Mouse (Mus musculus): ENCODE measurements at regions not wholly inside any gene's neighbourhood (a gene's known extent, or its start where the extent isn't known, plus 50 kb on each side); places are given as distances from the start of the nearest gene placed in this dataset.

GRCm38 (mm10) chr15:67391918-67392317, 891.2 kb upstream of the Lrrc6 start:
- 64% methylated on average over 5 of the region's 5 CpGs for WGBS (ENCODE audit: insufficient replicate concordance)
- Histone ChIP-seq H3K9ac (ENCODE audit: low read depth, low read length) (no peak overlapping the region), H3K4me3 (ENCODE audit: low read depth, low read length) (no peak overlapping the region), H3K36me3 (ENCODE audit: control insufficient read depth, insufficient read depth) (no peaks in the 10 kb centered on the region), H3K27me3 (ENCODE audit: control insufficient read depth, insufficient read depth, low read depth, low read length) (no peaks in the 10 kb centered on the region), H3K9me3 (replicated peaks; ENCODE audit: control insufficient read depth, low read length) (no peaks in the 10 kb centered on the region), H3K4me1 (ENCODE audit: control insufficient read depth, low read depth, low read length) (no peaks in the 10 kb centered on the region), H3K27ac (ENCODE audit: low read length) (no peak overlapping the region), H3K4me2 (ENCODE audit: low read depth, low read length) (no peak overlapping the region)
- ATAC-seq (ENCODE audit: low read depth), result no peak

GRCm38 (mm10) chr15:67388514-67388913, 887.8 kb upstream of the Lrrc6 start:
- Histone ChIP-seq H3K27me3 (ENCODE audit: control insufficient read depth, insufficient read depth, low read depth, low read length) (no peaks in the 10 kb centered on the region), H3K4me1 (ENCODE audit: control insufficient read depth, low read depth, low read length) (no peaks in the 10 kb centered on the region), H3K9ac (ENCODE audit: low read depth, low read length) (no peak overlapping the region), H3K4me3 (ENCODE audit: low read depth, low read length) (no peak overlapping the region), H3K4me2 (ENCODE audit: low read depth, low read length) (no peak overlapping the region), H3K36me3 (ENCODE audit: control insufficient read depth, insufficient read depth) (no peaks in the 10 kb centered on the region), H3K9me3 (replicated peaks; ENCODE audit: control insufficient read depth, low read length) (no peaks in the 10 kb centered on the region), H3K27ac (ENCODE audit: low read length) (no peak overlapping the region)
- 65% methylated on average over 8 of the region's 8 CpGs for WGBS (ENCODE audit: insufficient replicate concordance)
- ATAC-seq (ENCODE audit: low read depth), result no peak

- no peaks in the 10 kb centered on the region for H3K9me3 ChIP-seq (replicated peaks; ENCODE audit: control insufficient read depth, low read length)
- no peak overlapping the region for H3K4me3 ChIP-seq (ENCODE audit: low read depth, low read length)
- no peaks in the 10 kb centered on the region for H3K27me3 ChIP-seq (ENCODE audit: control insufficient read depth, insufficient read depth, low read depth, low read length)
- H3K9ac ChIP-seq (ENCODE audit: low read depth, low read length), result no peak overlapping the region
- H3K4me2 ChIP-seq (ENCODE audit: low read depth, low read length), result no peak overlapping the region
- H3K36me3 ChIP-seq (ENCODE audit: control insufficient read depth, insufficient read depth), result no peaks in the 10 kb centered on the region
- ATAC-seq (ENCODE audit: low read depth), result no peak
- no peak overlapping the region for H3K27ac ChIP-seq (ENCODE audit: low read length)
- no peaks in the 10 kb centered on the region for H3K4me1 ChIP-seq (ENCODE audit: control insufficient read depth, low read depth, low read length)
Measured at GRCm38 (mm10) chr15:67386896-67387295, 886.2 kb upstream of the Lrrc6 start.

- Histone ChIP-seq H3K9ac (ENCODE audit: low read depth, low read length) (no peak overlapping the region), H3K27me3 (ENCODE audit: control insufficient read depth, insufficient read depth, low read depth, low read length) (no peaks in the 10 kb centered on the region), H3K4me1 (ENCODE audit: control insufficient read depth, low read depth, low read length) (no peaks in the 10 kb centered on the region), H3K36me3 (ENCODE audit: control insufficient read depth, insufficient read depth) (no peaks in the 10 kb centered on the region), H3K9me3 (replicated peaks; ENCODE audit: control insufficient read depth, low read length) (no peaks in the 10 kb centered on the region), H3K4me2 (ENCODE audit: low read depth, low read length) (no peak overlapping the region), H3K27ac (ENCODE audit: low read length) (no peak overlapping the region), H3K4me3 (ENCODE audit: low read depth, low read length) (no peak overlapping the region)
- ATAC-seq (ENCODE audit: low read depth), result no peak
- 70% methylated on average over 4 of the region's 4 CpGs for WGBS (ENCODE audit: insufficient replicate concordance)
Measured at GRCm38 (mm10) chr15:67373599-67373998, 872.9 kb upstream of the Lrrc6 start.

GRCm38 (mm10) chr15:67373030-67373429, 872.3 kb upstream of the Lrrc6 start:
- H3K27me3 ChIP-seq (ENCODE audit: control insufficient read depth, insufficient read depth, low read depth, low read length), result no peaks in the 10 kb centered on the region
- no peak overlapping the region for H3K4me2 ChIP-seq (ENCODE audit: low read depth, low read length)
- no peak for ATAC-seq (ENCODE audit: low read depth)
- H3K4me3 ChIP-seq (ENCODE audit: low read depth, low read length), result no peak overlapping the region
- 58% methylated on average over 8 of the region's 8 CpGs for WGBS (ENCODE audit: insufficient replicate concordance)
- H3K4me1 ChIP-seq (ENCODE audit: control insufficient read depth, low read depth, low read length), result no peaks in the 10 kb centered on the region
- no peaks in the 10 kb centered on the region for H3K36me3 ChIP-seq (ENCODE audit: control insufficient read depth, insufficient read depth)
- H3K9me3 ChIP-seq (replicated peaks; ENCODE audit: control insufficient read depth, low read length), result no peaks in the 10 kb centered on the region
- no peak overlapping the region for H3K9ac ChIP-seq (ENCODE audit: low read depth, low read length)
- H3K27ac ChIP-seq (ENCODE audit: low read length), result no peak overlapping the region

- no peak overlapping the region for H3K4me3 ChIP-seq (ENCODE audit: low read depth, low read length)
Measured at GRCm38 (mm10) chr15:67364099-67364756, 863.5 kb upstream of the Lrrc6 start.

GRCm38 (mm10) chr15:67361012-67361571, 860.4 kb upstream of the Lrrc6 start:
- no peak overlapping the region for H3K4me3 ChIP-seq (ENCODE audit: low read depth, low read length)
- H3K9me3 ChIP-seq (replicated peaks; ENCODE audit: control insufficient read depth, low read length), result no peaks in the 10 kb centered on the region
- H3K4me2 ChIP-seq (ENCODE audit: low read depth, low read length), result no peak overlapping the region
- WGBS (ENCODE audit: insufficient replicate concordance), result 5% methylated on average over 1 of the region's 1 CpGs
- H3K9ac ChIP-seq (ENCODE audit: low read depth, low read length), result no peak overlapping the region
- H3K27ac ChIP-seq (ENCODE audit: low read length), result no peak overlapping the region
- ATAC-seq (ENCODE audit: low read depth), result no peak
- H3K27me3 ChIP-seq (ENCODE audit: control insufficient read depth, insufficient read depth, low read depth, low read length), result no peaks in the 10 kb centered on the region
- no peaks in the 10 kb centered on the region for H3K36me3 ChIP-seq (ENCODE audit: control insufficient read depth, insufficient read depth)
- H3K4me1 ChIP-seq (ENCODE audit: control insufficient read depth, low read depth, low read length), result no peaks in the 10 kb centered on the region

More at GRCm38 (mm10) chr15:67364099-67364756, 863.5 kb upstream of the Lrrc6 start:
- 64% methylated on average over 4 of the region's 4 CpGs for WGBS (ENCODE audit: insufficient replicate concordance)
- Histone ChIP-seq H3K27ac (ENCODE audit: low read length) (no peak overlapping the region), H3K36me3 (ENCODE audit: control insufficient read depth, insufficient read depth) (no peaks in the 10 kb centered on the region), H3K9ac (ENCODE audit: low read depth, low read length) (no peak overlapping the region), H3K4me1 (ENCODE audit: control insufficient read depth, low read depth, low read length) (no peaks in the 10 kb centered on the region), H3K4me2 (ENCODE audit: low read depth, low read length) (no peak overlapping the region), H3K9me3 (replicated peaks; ENCODE audit: control insufficient read depth, low read length) (no peaks in the 10 kb centered on the region), H3K27me3 (ENCODE audit: control insufficient read depth, insufficient read depth, low read depth, low read length) (no peaks in the 10 kb centered on the region)
- ATAC-seq (ENCODE audit: low read depth), result no peak

- ATAC-seq (ENCODE audit: low read depth), result no peak
- Histone ChIP-seq H3K9me3 (replicated peaks; ENCODE audit: control insufficient read depth, low read length) (no peaks in the 10 kb centered on the region), H3K36me3 (ENCODE audit: control insufficient read depth, insufficient read depth) (no peaks in the 10 kb centered on the region), H3K27ac (ENCODE audit: low read length) (no peak overlapping the region), H3K4me2 (ENCODE audit: low read depth, low read length) (no peak overlapping the region), H3K4me3 (ENCODE audit: low read depth, low read length) (no peak overlapping the region), H3K9ac (ENCODE audit: low read depth, low read length) (no peak overlapping the region), H3K27me3 (ENCODE audit: control insufficient read depth, insufficient read depth, low read depth, low read length) (no peaks in the 10 kb centered on the region), H3K4me1 (ENCODE audit: control insufficient read depth, low read depth, low read length) (no peaks in the 10 kb centered on the region)
- WGBS (ENCODE audit: insufficient replicate concordance), result 71% methylated on average over 3 of the region's 3 CpGs
Measured at GRCm38 (mm10) chr15:67357867-67358266, 857.2 kb upstream of the Lrrc6 start.

GRCm38 (mm10) chr15:67355334-67355733, 854.6 kb upstream of the Lrrc6 start:
- Histone ChIP-seq H3K4me2 (ENCODE audit: low read depth, low read length) (no peak overlapping the region), H3K9me3 (replicated peaks; ENCODE audit: control insufficient read depth, low read length) (no peaks in the 10 kb centered on the region), H3K36me3 (ENCODE audit: control insufficient read depth, insufficient read depth) (no peaks in the 10 kb centered on the region), H3K27me3 (ENCODE audit: control insufficient read depth, insufficient read depth, low read depth, low read length) (no peaks in the 10 kb centered on the region), H3K4me1 (ENCODE audit: control insufficient read depth, low read depth, low read length) (no peaks in the 10 kb centered on the region), H3K27ac (ENCODE audit: low read length) (no peak overlapping the region), H3K9ac (ENCODE audit: low read depth, low read length) (no peak overlapping the region), H3K4me3 (ENCODE audit: low read depth, low read length) (no peak overlapping the region)
- ATAC-seq (ENCODE audit: low read depth), result no peak

Measured in liver, embryonic 16.5 days (tissue).